Mouse (Mus musculus): ENCODE results near the gene Dlx5.

DNA sequence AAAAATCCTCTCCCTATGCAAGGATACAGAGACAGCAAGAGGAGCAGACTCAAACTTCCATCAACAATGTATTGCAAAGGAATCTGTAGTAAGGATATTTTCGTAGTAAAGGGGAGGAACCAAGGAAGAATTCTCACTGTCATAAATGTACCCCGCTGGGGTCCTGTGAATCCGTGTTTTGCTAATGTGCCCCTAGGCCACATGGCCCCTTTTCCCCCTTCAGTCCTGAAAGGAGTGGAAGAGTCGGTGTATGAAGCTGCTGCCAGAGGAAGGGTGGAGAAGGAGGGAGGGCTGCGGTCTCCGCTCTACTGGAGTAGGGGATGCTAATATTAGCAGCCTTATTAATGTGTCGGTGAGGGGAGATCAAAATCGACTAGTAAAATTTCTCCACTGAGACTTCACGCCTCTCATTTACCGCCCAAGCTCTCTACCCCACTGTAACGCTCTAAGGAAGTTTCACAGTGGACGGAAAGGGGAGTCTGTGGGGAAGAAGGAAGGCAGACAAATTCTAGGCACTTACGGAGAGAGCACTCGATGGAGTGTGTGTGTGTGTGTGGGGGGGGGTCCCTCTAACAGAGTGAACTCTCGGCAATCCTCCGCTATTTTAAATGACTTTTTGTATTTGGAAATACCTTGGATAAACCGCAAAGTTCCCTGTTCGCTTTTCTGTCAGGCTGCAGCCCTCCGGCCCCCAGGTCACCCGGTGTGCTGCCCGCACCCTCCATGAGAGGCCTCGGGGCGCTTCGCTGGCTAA, 1.3 kb downstream of the Dlx5 start:
- TF ChIP-seq CTCF (IDR thresholded peaks at IDR 0.05; ENCODE audit: low read depth) (no peak), EP300 (optimal IDR thresholded peaks at IDR 0.05) (no peak)

All from stomach, postnatal 0 days (tissue).